Mouse (Mus musculus): Measurements from ENCODE around the gene Erlin1.

GRCm38 (mm10) chr19:44107661-44108521, 38.3 kb upstream of the Erlin1 start:
- TF ChIP-seq CTCF (IDR thresholded peaks at IDR 0.05; ENCODE audit: control insufficient read depth, insufficient read depth, low read length) (no peak), POLR2A (IDR thresholded peaks at IDR 0.05; ENCODE audit: borderline replicate concordance, control insufficient read depth, low read depth, low read length) (no peak)
